Mouse (Mus musculus): Measurements from ENCODE around the gene Cish. TPM values are rescaled to one million over a fixed set of nuclear protein-coding genes. Genes with fewer than 3 reads are reported as not detected.

The Cish gene
- polyA plus RNA-seq, 1 experiment, result 0.64 TPM

DNA sequence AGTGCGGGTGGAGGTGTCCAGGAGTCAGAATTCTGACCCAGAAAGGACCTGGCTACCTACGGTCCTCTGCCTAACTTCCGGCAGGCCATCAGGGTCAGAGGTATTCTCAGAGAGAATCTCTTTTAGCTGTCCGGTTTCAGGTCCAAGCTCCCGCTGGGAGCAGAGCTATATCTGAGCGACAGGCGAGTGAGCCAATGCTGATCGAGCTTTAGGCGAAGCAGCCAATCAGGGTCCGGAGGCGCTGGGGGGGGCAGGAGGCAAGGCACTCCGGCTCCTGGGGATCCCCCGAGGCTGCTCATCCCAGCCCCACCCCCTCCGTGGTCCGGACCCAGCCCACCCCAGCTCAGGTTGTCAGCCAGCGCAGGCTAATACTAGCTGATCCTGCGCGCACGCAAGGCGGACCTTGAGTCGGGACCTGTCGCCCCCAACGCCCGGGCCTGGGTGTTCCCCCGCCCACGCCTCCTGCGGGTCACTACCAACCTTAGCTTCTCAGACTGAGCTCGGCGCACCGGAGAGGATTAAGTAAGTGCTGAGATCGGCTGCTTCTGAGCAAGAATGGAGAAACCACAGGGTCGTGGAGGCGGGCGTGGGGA is 44.5 kb downstream of the Cish start, which contains the start of gene 6430571L13Rik:
Gene 6430571L13Rik (plus strand): TSS at position 336 of the 593 bp plus-strand sequence.
- Histone ChIP-seq H3ac (ENCODE audit: control insufficient read depth, insufficient read length) (no peak within 1 kb of the TSS), H3K36me3 (ENCODE audit: control insufficient read depth, insufficient read depth) (no peaks in the 10 kb centered on the region), H3K79me2 (ENCODE audit: control insufficient read depth, insufficient read depth) (no peaks in the 10 kb centered on the region), H3K4me2 (ENCODE audit: low read depth) (peak within 1 kb of the TSS; percentile 79), H3K27me3 (ENCODE audit: control insufficient read depth, insufficient read depth, insufficient read length) (peaks cover 16% of the 10 kb centered on the region), H3K4me3 (peak within 1 kb of the TSS; percentile 18)
- TF ChIP-seq POLR2A (IDR thresholded peaks at IDR 0.05; ENCODE audit: insufficient read length, low read depth) (no peak), MYOD1 (IDR thresholded peaks at IDR 0.05; ENCODE audit: control insufficient read depth in 1 of 3, insufficient read length in 2 of 3, low read depth in 2 of 3) (no peak), TCF12 (IDR thresholded peaks at IDR 0.05; ENCODE audit: insufficient read depth, poor library complexity, severe bottlenecking) (no peak), MYOG (IDR thresholded peaks at IDR 0.05; ENCODE audit: control insufficient read depth in 1 of 3, insufficient read depth in 1 of 3, insufficient read length in 2 of 3, low read depth in 2 of 3) (no peak), SRF (IDR thresholded peaks at IDR 0.05; ENCODE audit: control insufficient read depth, insufficient read length, low read depth) (no peak), MAX (IDR thresholded peaks at IDR 0.05; ENCODE audit: low read depth) (no peak), CEBPB (IDR thresholded peaks at IDR 0.05; ENCODE audit: insufficient read depth, poor library complexity, severe bottlenecking) (no peak)

DNA sequence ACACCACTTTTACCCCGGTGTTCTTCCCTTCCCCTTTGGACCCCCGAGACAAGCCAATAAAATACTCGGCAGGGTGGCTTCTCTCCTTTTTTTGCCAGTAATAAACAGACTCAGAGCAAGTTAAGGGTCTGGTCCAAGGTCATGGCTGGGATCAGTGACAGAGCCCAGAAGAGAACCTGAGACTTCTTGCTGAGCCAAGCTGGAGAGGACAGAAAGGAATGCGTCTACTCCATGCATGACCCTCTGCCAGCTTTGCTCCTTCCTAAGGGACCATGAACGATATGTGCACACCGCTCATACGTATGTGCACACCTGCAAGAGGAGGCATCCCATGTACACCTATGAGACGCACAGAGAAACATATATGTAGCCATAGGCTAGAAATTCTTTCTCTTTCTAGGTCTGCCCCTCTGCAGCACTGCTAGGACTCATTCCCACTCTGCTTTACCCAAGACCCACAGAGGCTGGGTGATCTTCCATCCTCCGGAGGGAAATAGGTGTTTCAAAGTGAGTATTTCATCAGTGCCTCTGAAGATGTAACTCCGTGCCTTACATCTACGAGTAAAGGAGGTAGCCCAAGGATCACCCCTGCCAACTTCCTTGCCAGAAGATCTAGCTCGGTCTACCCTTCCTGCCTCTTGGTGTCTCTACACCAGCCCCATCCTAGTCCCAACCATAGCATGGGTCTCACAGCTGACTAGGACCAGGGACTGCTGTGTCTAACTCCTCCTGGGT is 45.3 kb downstream of the Cish start:
- TF ChIP-seq CEBPB (IDR thresholded peaks at IDR 0.05; ENCODE audit: insufficient read depth, poor library complexity, severe bottlenecking), result no peak
- TF ChIP-seq POLR2A (IDR thresholded peaks at IDR 0.05; ENCODE audit: insufficient read length, low read depth), result no peak
- no peak for TF ChIP-seq MYOG (IDR thresholded peaks at IDR 0.05; ENCODE audit: control insufficient read depth in 1 of 3, insufficient read depth in 1 of 3, insufficient read length in 2 of 3, low read depth in 2 of 3)
- TF ChIP-seq REST (IDR thresholded peaks at IDR 0.05; ENCODE audit: insufficient read depth, insufficient read length), result no peak
- TF ChIP-seq MAX (IDR thresholded peaks at IDR 0.05; ENCODE audit: low read depth), result no peak
- TF ChIP-seq USF1 (IDR thresholded peaks at IDR 0.05; ENCODE audit: low read depth), result no peak
- TF ChIP-seq TCF12 (IDR thresholded peaks at IDR 0.05; ENCODE audit: insufficient read depth, poor library complexity, severe bottlenecking), result no peak
- no peak for TF ChIP-seq TCF3 (IDR thresholded peaks at IDR 0.05; ENCODE audit: insufficient read length, low read depth)
- H3K4me2 ChIP-seq (ENCODE audit: low read depth), result peak overlapping the region; percentile 79
- H3K36me3 ChIP-seq (ENCODE audit: control insufficient read depth, insufficient read depth), result no peaks in the 10 kb centered on the region
- peaks cover 17% of the 10 kb centered on the region for H3K27me3 ChIP-seq (ENCODE audit: control insufficient read depth, insufficient read depth, insufficient read length)
- no peak overlapping the region for H3ac ChIP-seq (ENCODE audit: control insufficient read depth, insufficient read length)
- H3K79me2 ChIP-seq (ENCODE audit: control insufficient read depth, insufficient read depth), result no peaks in the 10 kb centered on the region
- H3K4me3 ChIP-seq, result peak overlapping the region; percentile 18

DNA sequence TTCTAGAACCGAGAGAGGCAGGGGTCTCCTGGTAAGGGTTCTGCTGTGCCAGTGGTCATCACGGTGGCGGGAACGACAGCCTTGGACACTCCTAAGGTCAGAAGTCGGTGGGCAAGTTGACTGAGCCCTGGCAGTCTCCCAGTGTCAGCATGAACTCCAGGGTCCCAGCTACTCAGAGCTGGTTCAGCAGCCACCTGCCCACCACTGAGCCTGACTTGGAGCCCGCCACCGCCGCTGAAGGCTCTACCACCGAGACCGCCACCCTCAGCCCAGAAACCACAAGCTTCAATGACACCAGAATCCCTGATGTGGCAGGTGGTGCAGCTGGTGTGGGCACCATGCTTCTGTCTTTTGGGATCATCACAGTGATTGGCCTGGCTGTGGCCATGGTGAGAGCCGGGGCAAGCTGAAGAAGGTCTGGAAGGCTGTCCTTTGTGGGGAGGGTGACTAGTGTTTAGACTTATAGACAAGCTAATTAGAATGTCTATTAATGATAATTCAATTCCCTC is 46.4 kb downstream of the Cish start:
- Histone ChIP-seq H3K4me2 (ENCODE audit: low read depth) (no peak overlapping the region), H3ac (ENCODE audit: control insufficient read depth, insufficient read length) (no peak overlapping the region), H3K79me2 (ENCODE audit: control insufficient read depth, insufficient read depth) (no peaks in the 10 kb centered on the region), H3K4me3 (no peak overlapping the region), H3K36me3 (ENCODE audit: control insufficient read depth, insufficient read depth) (no peaks in the 10 kb centered on the region), H3K27me3 (ENCODE audit: control insufficient read depth, insufficient read depth, insufficient read length) (peaks cover 29% of the 10 kb centered on the region)
- TF ChIP-seq MYOG (IDR thresholded peaks at IDR 0.05; ENCODE audit: control insufficient read depth in 1 of 3, insufficient read depth in 1 of 3, insufficient read length in 2 of 3, low read depth in 2 of 3), result no peak
- TF ChIP-seq REST (IDR thresholded peaks at IDR 0.05; ENCODE audit: insufficient read depth, insufficient read length), result no peak
- no peak for TF ChIP-seq TCF12 (IDR thresholded peaks at IDR 0.05; ENCODE audit: insufficient read depth, poor library complexity, severe bottlenecking)
- TF ChIP-seq MYOD1 (IDR thresholded peaks at IDR 0.05; ENCODE audit: control insufficient read depth in 1 of 3, insufficient read length in 2 of 3, low read depth in 2 of 3), result no peak
- no peak for TF ChIP-seq CEBPB (IDR thresholded peaks at IDR 0.05; ENCODE audit: insufficient read depth, poor library complexity, severe bottlenecking)
- no peak for TF ChIP-seq SRF (IDR thresholded peaks at IDR 0.05; ENCODE audit: control insufficient read depth, insufficient read length, low read depth)
- no peak for TF ChIP-seq POLR2AphosphoS2 (IDR thresholded peaks at IDR 0.05; ENCODE audit: insufficient read length, low read depth)
- no peak for TF ChIP-seq E2F4 (IDR thresholded peaks at IDR 0.05; ENCODE audit: insufficient read depth)
- TF ChIP-seq MAX (IDR thresholded peaks at IDR 0.05; ENCODE audit: low read depth), result no peak
- no peak for TF ChIP-seq POLR2A (IDR thresholded peaks at IDR 0.05; ENCODE audit: insufficient read length, low read depth)
- TF ChIP-seq USF1 (IDR thresholded peaks at IDR 0.05; ENCODE audit: low read depth), result no peak
- TF ChIP-seq TCF3 (IDR thresholded peaks at IDR 0.05; ENCODE audit: insufficient read length, low read depth), result no peak

DNA sequence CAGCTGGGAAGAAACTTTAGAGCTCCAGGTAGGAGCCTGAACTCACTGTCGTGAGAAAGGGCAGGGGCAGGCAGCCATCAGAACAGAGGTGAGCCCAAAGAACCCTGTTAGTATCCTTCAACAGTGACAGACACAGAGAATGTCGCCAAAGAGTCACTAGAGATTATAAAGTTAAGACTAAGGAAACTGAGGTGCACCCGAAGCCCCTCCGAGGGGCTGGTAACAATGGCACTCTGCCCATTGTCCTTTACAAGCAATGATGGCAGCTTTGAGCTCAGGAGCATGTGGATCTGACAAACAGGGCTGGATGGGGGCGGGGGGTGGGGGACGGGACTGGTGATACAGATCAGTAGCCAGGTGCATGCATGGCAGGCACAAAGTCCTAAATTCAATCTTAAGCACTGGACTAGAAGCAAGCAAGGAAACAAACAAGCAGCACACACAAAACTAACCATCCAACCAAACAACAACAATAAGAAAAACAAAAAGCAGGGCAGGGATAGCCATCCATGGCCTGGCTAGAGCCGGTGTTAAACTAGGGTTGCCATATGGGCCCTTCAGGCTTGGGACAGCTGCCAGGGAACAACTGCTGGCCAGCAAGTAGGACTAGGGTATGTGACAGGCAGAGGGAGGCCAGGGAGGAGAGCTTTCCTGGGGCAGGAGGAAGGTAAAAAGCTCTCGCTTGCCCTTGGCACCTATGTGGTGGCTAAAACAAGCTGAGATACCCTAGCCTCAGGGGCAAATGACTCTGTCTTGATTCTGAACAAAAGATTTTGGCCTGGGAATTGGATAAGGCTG is 47.5 kb downstream of the Cish start:
- Histone ChIP-seq H3K79me2 (ENCODE audit: control insufficient read depth, insufficient read depth) (no peaks in the 10 kb centered on the region), H3K4me2 (ENCODE audit: low read depth) (no peak overlapping the region), H3K27me3 (ENCODE audit: control insufficient read depth, insufficient read depth, insufficient read length) (peaks cover 32% of the 10 kb centered on the region), H3K36me3 (ENCODE audit: control insufficient read depth, insufficient read depth) (no peaks in the 10 kb centered on the region), H3ac (ENCODE audit: control insufficient read depth, insufficient read length) (no peak overlapping the region), H3K4me3 (no peak overlapping the region)
- peak in 1 of 3 experiments; percentile 36 for TF ChIP-seq MYOG (IDR thresholded peaks at IDR 0.05; ENCODE audit: control insufficient read depth in 1 of 3, insufficient read depth in 1 of 3, insufficient read length in 2 of 3, low read depth in 2 of 3)
- TF ChIP-seq REST (IDR thresholded peaks at IDR 0.05; ENCODE audit: insufficient read depth, insufficient read length), result no peak

All from myocyte (in vitro differentiated cells).